Mouse (Mus musculus) lung, postnatal 36 days (tissue): ENCODE measurements around the gene 1110017D15Rik.
"Not testable (repeated sequence)": the region's sequence is repeated elsewhere in the genome, so short reads cannot be mapped to it uniquely, and the experiment has no call there.

Experiments used
- DNase-seq: peaks from one replicate; pipeline ENCODE4 v3.0.0; 2022; ENCODE audit warnings: mixed read lengths

1110017D15Rik gene

GRCm38 (mm10) chr4:41478751-41479455 lies 38.2 kb downstream of the 1110017D15Rik start:
- no peak for DNase-seq

GRCm38 (mm10) chr4:41477648-41478160 lies 39.4 kb downstream of the 1110017D15Rik start:
- no peak for DNase-seq

GRCm38 (mm10) chr4:41471384-41471689 lies 45.8 kb downstream of the 1110017D15Rik start:
- DNase-seq = no peak

GRCm38 (mm10) chr4:41470684-41471383 lies 46.3 kb downstream of the 1110017D15Rik start:
- DNase-seq = peak; percentile 25

- DNase-seq = no peak
Measured at GRCm38 (mm10) chr4:41470051-41470683, 47.0 kb downstream of the 1110017D15Rik start.

GRCm38 (mm10) chr4:41469199-41469598 lies 47.9 kb downstream of the 1110017D15Rik start:
- no peak for DNase-seq

- peak; percentile 79 for DNase-seq
Measured at GRCm38 (mm10) chr4:41468396-41469080, 48.6 kb downstream of the 1110017D15Rik start.

GRCm38 (mm10) chr4:41465287-41465665 lies 51.9 kb downstream of the 1110017D15Rik start:
- no peak for DNase-seq

- DNase-seq = peak; percentile 100
Measured at GRCm38 (mm10) chr4:41464345-41465286, 52.5 kb downstream of the 1110017D15Rik start, which contains the start of the genes Kif24 and Nudt2. TSS of gene Kif24 (minus strand) at chr4:41464887. TSS of gene Nudt2 (plus strand) at chr4:41465151.

- not testable (repeated sequence) for DNase-seq
Measured at GRCm38 (mm10) chr4:41463051-41463738, 53.9 kb downstream of the 1110017D15Rik start.

- DNase-seq = no peak
Measured at GRCm38 (mm10) chr4:41460690-41461089, 56.4 kb downstream of the 1110017D15Rik start.
